Mouse (Mus musculus): ENCODE measurements at regions not wholly inside any gene's neighbourhood (a gene's known extent, or its start where the extent isn't known, plus 50 kb on each side); places are given as distances from the start of the nearest gene placed in this dataset.
A peak's percentile ranks its signal among the peaks of the same experiment; 100 is the strongest.
"Not testable (repeated sequence)": the region's sequence is repeated elsewhere in the genome, so short reads cannot be mapped to it uniquely, and the experiment has no call there.

DNA sequence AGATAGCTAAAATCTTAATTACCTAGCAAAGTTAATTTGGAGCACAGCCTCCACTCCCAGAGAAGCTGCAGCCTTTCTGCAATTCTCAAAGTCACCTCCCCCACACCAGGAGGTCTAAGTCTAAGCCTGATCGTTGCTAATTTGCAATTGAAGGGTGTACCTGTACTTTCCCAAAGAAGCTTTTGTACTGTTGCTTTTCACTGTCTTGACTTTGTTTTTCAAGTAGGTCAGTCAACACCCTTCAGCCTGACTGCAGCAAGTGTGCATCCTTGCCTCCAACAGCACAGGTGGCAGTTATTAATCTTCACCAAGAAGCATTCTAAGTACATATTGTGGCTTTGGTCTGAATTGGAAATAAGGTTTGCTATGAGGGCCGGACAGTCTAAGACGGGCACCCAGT lies 91.7 kb upstream of the Slc22a30 start:
- peak; percentile 91 for DNase-seq (ENCODE audit: low read depth, low spot score)

DNA sequence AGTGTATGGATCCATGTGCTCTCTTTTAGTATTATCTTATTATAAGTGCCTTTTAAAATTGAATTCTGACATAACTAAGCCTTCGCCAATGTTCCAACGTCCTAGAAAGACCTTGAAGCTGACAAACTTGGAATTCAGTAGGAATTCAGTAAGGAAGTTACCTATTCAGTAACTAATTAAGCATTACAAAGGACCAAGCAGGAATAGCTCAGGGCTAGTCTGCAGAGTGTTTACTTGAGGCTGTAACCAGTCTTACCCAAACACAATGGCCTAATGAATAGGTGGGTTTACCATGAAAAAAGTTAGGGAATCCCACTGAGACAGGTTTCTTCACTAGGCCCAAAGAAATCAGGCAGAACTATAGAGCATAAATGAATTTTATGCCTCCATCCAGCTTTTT lies 92.6 kb upstream of the Slc22a30 start:
- DNase-seq (ENCODE audit: low read depth, low spot score), result peak; percentile 83

DNA sequence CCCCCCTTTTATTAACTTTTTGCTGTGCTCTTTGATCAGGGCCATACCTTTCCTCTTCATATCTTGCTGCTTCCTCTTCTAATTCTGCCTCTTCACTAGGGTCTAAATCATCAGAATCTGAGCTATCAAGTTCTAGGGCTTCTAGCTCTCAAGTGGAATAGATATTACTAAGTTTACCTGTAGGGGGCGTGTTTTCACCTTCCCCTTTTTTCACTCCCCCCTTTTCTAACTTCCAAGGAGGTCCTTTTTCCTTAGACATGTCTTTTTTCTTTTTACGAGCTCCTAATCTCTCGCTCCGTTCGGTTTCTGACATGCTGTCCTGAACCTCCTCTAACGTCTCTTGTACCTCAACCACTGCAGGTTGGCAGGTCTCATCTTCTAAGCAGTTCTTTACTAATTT lies 73.3 kb upstream of the Slc22a8 start:
- DNase-seq (ENCODE audit: low read depth, low spot score), result not testable (repeated sequence)

DNA sequence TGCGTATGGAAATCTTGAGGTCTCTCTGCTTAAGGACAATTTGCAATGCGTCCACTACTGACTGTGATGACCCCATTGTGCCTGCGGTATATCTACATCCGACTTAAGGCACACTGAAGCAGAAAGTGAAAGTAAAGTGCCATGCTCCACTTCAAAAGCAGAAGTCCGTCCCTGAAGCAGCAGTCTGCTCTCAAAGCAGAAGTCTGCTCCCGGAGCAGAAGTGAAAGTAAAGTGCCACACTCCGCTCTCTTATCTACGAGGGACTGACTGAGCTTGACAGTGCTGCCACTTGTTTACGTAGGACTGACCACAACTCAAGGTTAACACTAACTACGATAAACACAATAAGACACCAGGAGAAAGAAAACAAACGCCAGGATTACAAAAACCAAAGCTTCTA lies 72.8 kb upstream of the Slc22a8 start:
- no peak for DNase-seq (ENCODE audit: low read depth, low spot score)

DNA sequence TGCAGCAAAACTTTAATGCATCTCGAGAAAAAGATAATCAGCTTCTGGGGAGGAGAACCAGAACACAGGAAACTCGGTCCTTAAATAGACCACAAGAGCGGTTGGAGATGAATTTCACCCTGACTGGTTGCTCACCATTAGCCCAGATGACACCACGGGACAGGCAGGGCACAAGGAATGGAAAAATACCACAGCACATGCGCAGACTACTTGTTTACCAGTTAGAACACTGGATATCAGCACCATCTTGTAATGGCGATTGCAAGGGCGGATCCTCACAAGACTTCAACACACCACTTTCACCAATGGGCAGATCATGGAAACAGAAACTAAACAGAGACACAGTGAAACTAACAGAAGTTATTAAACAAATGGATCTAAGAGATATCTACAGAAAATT lies 72.1 kb upstream of the Slc22a8 start:
- not testable (repeated sequence) for DNase-seq (ENCODE audit: low read depth, low spot score)

DNA sequence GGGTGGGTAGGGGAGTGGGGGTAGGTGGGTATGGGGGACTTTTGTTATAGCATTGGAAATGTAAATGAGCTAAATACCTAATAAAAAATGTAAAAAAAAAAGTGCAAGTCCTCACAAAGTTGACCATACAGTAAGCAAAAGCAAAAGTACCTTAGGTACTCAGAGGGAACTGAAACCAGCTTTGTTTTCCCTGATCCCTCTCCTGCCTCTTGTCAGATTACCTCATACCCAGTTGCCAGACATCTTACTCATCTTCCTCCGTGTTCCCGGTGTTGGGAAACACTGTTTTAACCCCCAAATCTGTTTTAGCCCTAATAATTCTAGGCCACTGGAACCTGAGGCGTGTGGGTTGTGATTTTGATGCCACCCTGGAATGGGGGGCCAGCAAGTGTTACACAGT lies 56.5 kb upstream of the Slc22a8 start:
- no peak for DNase-seq (ENCODE audit: low read depth, low spot score)

DNA sequence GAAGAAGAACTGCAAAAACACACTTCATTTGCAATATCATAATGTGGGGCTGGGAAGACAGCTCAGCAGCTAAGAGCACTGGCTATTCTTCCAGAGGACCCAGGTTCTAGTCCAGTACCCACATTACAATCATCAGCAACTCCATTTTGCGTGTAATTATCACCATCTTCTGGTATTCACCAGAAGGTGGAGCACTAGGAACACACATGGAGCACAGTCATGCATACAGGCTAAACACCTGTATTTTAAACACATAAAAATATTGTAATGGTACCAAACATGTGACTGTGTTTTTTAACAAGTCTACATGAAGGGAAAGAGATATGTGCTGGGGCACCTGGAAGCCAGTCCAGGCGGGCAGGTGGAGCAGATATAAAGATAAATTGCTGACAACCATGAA lies 55.0 kb upstream of the Slc22a8 start:
- peak; percentile 12 for DNase-seq (ENCODE audit: low read depth, low spot score)

Measured in R1 (cell line).